Mouse (Mus musculus): ENCODE data around the gene Mrgprb1. TPM values are rescaled to one million over a fixed set of nuclear protein-coding genes. Genes with fewer than 3 reads are reported as not detected.
"Not testable (repeated sequence)": the region's sequence is repeated elsewhere in the genome, so short reads cannot be mapped to it uniquely, and the experiment has no call there.

Mrgprb1 gene
- not detected in 2 replicates for polyA plus RNA-seq (2015; fragmentation: Nextera tagmentation; extraction: Ambion mirVana)

DNA sequence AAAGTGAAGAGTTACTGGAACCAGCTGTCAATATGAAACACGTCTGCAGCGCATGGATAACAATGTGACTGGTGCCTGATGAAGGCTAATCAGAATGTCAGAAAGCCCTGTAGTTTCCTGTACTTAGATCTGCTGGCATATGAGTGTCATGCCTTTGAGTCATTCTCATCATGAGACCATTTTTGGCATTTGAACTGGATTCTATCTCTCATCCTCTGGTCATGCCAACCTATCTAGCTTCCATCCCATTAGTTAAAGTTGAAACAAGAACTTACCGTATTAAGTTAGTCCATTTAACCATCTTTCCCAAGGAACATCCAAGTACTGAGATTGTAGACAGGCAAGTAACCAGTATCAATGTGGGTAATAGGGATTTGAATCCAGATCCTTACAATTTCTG, at the start of gene Mrgprb1:
Gene Mrgprb1, minus strand, starts transcription at position 101 of the 400 bp plus-strand sequence.
- H3K9ac ChIP-seq = no peak within 1 kb of the TSS
- no peak within 1 kb of the TSS for H3K4me3 ChIP-seq (replicated peaks)
- no peaks in the 10 kb centered on the region for H3K27me3 ChIP-seq (replicated peaks)
- WGBS = 77% methylated on average over 3 of the region's 3 CpGs
- H3K9me3 ChIP-seq = no peaks in the 10 kb centered on the region
- H3K4me2 ChIP-seq = no peak within 1 kb of the TSS
- H3K36me3 ChIP-seq = no peaks in the 10 kb centered on the region
- ATAC-seq (ENCODE audit: insufficient read depth, low FRiP score, low read depth) = no peak
- H3K27ac ChIP-seq = no peak within 1 kb of the TSS
- no peaks in the 10 kb centered on the region for H3K4me1 ChIP-seq

DNA sequence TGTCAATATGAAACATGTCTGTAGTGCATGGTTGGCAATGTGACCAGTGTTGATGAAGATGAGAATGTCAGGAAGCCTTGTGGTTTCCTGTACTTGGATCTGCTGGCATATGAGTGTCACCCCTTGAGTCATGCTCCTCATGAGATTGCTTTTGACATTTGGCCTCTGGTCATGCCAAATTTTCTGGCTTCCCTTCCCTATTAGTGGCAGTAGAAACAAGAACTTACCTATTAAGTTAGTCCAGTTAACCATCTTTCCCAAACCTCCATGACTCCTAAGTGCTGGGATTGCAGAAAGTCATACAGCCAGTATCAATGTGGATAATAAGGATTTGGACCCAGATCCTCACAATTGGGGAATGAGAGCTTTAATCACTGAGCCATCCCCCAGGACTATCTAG, 43.1 kb upstream of the Mrgprb1 start, which contains the start of gene Mrgprx2:
Gene Mrgprx2, minus strand, starts transcription at position 101 of the 400 bp plus-strand sequence.
- H3K4me1 ChIP-seq = no peaks in the 10 kb centered on the region
- H3K9me3 ChIP-seq = no peaks in the 10 kb centered on the region
- H3K36me3 ChIP-seq = no peaks in the 10 kb centered on the region
- no peak within 1 kb of the TSS for H3K4me3 ChIP-seq (replicated peaks)
- H3K27ac ChIP-seq = no peak within 1 kb of the TSS
- no peaks in the 10 kb centered on the region for H3K27me3 ChIP-seq (replicated peaks)
- ATAC-seq (ENCODE audit: insufficient read depth, low FRiP score, low read depth) = no peak
- H3K9ac ChIP-seq = no peak within 1 kb of the TSS
- no peak within 1 kb of the TSS for H3K4me2 ChIP-seq

DNA sequence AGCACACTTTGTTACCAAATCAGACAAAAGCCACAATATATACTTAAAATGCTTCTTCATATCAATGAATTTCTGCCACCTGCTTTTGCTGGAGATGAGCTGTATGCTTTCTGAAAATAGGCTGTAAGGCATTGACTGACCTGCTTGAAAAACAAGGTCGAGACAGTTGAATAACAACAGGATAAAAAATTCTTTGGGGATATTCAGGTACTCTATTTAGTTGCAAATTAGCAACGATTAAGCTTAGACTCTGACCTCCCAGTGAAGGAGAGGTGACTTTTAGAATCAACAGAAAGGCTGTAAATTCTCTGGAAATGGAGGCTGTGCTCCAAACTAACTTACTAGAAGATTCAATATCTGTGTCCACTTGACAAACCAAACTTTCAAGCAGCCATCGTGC, 19.6 kb downstream of the Mrgprb1 start:
- Histone ChIP-seq H3K9me3 (no peaks in the 10 kb centered on the region), H3K27ac (no peak overlapping the region), H3K4me3 (replicated peaks) (no peak overlapping the region), H3K36me3 (no peaks in the 10 kb centered on the region), H3K4me2 (no peak overlapping the region), H3K4me1 (no peaks in the 10 kb centered on the region), H3K9ac (no peak overlapping the region), H3K27me3 (replicated peaks) (no peaks in the 10 kb centered on the region)
- 47% methylated on average over 3 of the region's 3 CpGs for WGBS
- ATAC-seq (ENCODE audit: insufficient read depth, low FRiP score, low read depth) = no peak

DNA sequence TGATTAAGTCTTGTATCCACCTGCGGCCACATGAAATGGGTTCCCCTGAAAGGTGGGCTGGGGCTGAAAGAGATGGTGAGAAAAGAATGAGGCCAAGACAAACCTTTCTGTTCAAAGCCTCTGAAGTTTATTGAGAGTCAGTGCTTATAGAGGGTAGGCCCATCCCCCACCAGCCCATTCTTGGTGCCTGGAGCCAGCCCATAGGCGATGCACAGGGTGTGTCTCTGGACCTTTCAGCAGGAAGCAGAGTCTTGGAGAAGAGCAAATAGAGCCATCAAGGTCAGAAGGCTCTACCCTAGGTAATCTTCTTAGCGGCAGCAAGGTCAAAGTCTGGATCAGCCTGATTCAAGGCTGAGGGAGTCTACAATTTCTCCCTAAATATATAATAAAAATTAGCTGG, 20.2 kb downstream of the Mrgprb1 start:
- not testable (repeated sequence) for ATAC-seq (ENCODE audit: insufficient read depth, low FRiP score, low read depth); H3K27ac ChIP-seq; H3K9ac ChIP-seq; H3K9me3 ChIP-seq; H3K27me3 ChIP-seq (replicated peaks); H3K36me3 ChIP-seq; H3K4me1 ChIP-seq; H3K4me2 ChIP-seq; H3K4me3 ChIP-seq (replicated peaks)
- 80% methylated on average over 3 of the region's 3 CpGs for WGBS

Other genes with a start within 250 kb of the Mrgprb1 start
- gene Mrgprb8, start 67.8 kb downstream of the Mrgprb1 start, polyA plus RNA-seq (2015; fragmentation: Nextera tagmentation; extraction: Ambion mirVana) = not detected in 2 replicates
- not detected in 2 replicates for gene Mrgprx2, start 43.0 kb upstream of the Mrgprb1 start, polyA plus RNA-seq (2015; fragmentation: Nextera tagmentation; extraction: Ambion mirVana)
- not detected in 2 replicates for gene Mrgprb2, start 101.7 kb upstream of the Mrgprb1 start, polyA plus RNA-seq (2015; fragmentation: Nextera tagmentation; extraction: Ambion mirVana)
- not detected in 2 replicates for gene Mrgprb3, start 187.5 kb upstream of the Mrgprb1 start, polyA plus RNA-seq (2015; fragmentation: Nextera tagmentation; extraction: Ambion mirVana)

Data from stomach, embryonic 15.5 days (tissue).